Mouse (Mus musculus) spleen, postnatal 4 days (tissue): ENCODE results near the gene Tmcc3.

Experiments used
- DNase-seq, 2 experiments: peaks; one replicate each; pipeline ENCODE4 v3.0.0; 2022; ENCODE audit warnings: low spot score in 2 of 2

Gene Tmcc3

GRCm38 (mm10) chr10:94311511-94312006 lies at the start of gene Tmcc3:
Gene Tmcc3, plus strand, starts transcription at chr10:94311949.
- no peak for DNase-seq

GRCm38 (mm10) chr10:94262646-94263045 lies 49.1 kb upstream of the Tmcc3 start:
- DNase-seq: no peak

GRCm38 (mm10) chr10:94263211-94263610 lies 48.5 kb upstream of the Tmcc3 start:
- no peak for DNase-seq

DNA sequence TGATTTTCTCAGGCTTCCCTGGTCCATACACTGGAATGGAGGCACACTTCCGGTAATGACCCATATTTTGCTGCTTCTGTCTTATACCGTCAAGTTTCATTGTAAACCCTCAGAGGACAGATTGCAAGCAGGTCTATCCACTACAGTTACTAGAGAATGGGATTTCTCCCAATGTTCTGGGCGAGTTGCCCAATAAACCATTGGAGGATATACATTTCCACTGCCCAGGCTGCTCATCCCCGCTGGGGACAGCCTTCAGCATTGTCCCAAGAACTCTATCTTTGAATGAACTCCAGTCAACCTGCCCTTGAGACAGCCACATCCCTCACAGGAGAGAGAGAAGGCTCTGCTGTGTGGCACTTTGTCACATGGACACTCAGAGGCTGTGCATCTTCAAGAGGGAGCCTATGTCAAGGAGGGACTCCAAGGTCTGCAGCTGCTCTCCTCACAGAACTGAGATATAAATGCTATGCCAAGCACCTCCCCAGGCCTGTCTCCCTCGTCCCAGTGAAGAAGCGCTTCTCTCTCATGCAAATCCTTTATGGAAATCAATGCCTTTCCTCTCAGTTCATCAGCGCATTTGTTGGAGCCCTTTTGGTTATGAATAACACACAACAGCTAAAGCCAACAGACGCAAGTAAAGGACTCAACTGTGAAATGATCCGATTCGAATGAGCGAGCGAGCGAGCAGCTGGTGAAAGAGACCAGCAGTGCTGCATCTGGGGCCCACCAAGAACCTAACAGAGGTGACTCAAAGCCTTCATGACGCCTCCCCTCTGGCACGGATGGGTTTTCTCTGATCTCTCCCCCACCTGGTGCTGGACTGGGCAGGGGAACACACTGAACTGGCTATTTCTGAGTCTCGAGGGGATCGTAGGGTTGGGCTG lies 45.9 kb upstream of the Tmcc3 start:
- DNase-seq: no peak

GRCm38 (mm10) chr10:94275321-94275720 lies 36.4 kb upstream of the Tmcc3 start:
- no peak for DNase-seq

DNA sequence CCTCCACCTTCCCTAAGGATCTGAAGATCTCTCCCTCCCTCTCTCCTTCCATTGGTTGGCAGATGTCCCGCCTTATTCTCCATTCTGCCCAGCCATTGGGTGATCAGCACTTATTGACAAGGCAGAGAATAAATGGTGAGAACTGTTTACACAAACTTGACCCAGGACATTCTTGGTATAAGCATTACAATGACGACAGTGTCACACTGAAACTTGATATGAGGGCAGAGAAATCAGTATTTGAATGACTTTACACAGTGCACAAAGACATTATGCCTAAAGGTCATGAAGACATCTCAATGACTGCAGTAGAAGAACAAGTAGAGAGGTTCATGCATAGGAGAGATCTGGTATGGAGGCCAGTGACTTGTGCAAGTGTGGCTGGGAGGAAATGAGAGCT lies 35.2 kb upstream of the Tmcc3 start:
- no peak for DNase-seq

GRCm38 (mm10) chr10:94282179-94282578 lies 29.6 kb upstream of the Tmcc3 start:
- no peak for DNase-seq

GRCm38 (mm10) chr10:94282797-94283196 lies 29.0 kb upstream of the Tmcc3 start:
- no peak for DNase-seq

DNA sequence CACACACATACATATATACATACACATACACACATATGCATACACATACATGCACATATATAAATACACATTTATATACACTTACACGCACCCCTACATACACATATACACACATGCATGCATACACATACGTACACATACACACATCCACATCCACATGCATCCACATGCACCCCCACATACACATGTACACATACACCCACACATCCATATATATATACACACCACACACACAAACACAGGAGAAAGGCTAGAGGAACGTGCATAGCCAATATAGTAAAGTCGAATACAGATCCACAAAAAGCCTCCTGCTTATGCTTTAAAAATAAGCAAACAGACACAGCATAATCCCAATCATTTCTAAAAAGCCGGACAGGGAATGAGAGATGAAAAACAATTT lies 17.3 kb upstream of the Tmcc3 start:
- DNase-seq: no peak

DNA sequence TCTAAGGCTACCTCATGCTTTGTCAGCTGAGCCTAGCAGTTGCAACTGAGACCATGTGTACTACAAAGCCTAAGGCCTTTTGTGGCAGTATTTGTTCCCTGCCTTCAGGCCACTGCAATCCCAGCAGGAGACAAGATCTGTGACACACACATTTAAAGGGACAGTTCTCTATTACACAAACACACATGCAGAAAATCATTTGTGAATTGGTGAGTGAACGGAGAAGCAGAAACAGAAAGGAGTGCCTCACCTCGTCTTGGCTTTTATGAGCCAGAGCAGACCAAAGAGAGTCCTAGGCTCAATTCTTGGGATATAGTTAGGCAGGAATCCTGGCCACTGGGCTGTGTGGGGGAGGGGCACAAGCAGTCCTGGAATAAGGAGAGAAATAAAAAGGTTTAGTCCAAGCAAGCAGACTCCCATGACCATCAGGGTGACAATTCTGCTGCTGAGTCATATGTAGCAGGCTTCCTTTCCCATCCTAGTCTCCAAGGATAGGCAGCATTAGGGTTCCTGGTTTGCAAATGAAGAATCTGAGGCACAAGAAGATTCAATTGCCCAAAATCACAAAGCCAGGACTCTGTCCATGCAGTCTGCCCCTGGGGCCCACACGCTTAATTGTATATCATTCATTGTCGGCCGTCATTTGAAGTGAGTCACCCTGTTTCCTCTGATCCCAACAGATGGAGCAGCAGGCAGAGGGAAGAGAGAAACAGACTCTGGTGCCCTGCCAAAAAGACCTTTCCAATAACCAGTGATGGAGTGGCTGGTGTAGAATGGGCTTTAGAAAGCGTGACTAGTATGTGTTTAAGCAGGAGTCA lies 16.6 kb upstream of the Tmcc3 start:
- no peak for DNase-seq

- no peak for DNase-seq
Observed at GRCm38 (mm10) chr10:94295923-94296605, 15.7 kb upstream of the Tmcc3 start.

DNA sequence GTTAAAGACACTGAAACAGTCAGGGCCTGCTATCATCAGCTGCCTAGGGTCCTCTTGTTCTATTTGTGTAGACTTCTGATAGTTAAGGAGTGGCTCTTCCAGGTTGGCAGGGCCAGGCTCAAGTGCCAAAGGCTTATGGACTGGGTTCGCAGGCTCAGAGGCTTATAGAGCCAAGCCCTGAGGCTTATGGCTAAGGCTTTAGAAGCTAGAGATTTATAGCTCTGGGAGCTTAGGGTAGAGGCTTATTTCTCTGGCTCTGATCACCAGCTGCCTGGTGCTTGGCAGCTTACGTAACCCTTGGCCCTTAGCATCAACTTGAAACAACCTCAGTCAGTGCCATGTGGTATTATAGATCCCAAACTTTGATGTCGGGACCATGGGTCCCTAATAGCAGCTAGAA lies 13.3 kb upstream of the Tmcc3 start, which contains the start of gene Gm4792:
Gene Gm4792 (minus strand): TSS at position 233 of the 400 bp plus-strand sequence.
- DNase-seq: no peak

DNA sequence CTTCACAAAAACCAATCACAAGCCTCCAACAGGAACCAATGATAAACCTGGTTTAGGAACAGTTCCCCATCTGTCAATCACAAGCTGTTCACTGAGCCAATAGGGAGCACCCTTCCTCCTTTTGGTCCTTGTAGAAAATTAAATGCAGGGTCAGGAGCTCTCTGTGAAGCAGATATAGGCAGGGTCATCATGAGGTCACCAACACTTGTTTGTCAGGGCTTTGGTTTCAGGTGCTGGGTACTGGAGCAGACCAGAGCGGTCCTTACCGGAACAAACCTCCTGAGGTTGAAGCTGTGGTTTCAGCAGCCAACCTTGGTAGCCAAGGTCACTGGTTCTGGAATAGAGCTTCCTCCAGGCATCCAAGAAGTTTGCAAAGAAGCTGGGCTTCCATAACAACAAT lies 12.4 kb upstream of the Tmcc3 start:
- no peak for DNase-seq

DNA sequence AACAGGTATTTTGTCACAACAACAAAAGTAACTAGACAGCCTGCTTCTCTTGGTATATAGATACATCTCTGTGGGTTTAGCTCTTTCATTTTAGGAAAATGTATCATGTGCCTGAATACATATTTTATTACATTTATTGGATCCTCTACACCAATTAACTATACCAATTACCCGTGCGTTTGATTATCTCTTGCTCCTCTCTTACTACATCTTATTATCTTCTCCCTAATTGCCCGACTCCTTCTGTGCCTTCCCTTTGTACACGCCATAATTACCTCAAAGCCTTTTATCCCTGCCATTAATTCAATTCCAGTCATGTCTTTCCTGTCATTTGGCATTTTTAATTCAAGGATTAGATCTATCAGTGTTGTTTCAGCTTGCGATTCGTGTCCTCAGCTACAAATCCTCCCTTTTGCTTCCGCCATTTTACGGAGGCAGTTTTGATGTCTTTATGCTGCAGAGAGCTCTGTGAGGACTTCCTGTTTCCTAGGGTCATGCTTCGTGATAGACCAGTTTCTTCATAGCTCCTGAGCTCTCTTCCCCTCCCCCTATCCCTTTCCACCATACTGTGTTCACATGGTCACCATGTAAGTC lies 7.6 kb upstream of the Tmcc3 start:
- DNase-seq: no peak

DNA sequence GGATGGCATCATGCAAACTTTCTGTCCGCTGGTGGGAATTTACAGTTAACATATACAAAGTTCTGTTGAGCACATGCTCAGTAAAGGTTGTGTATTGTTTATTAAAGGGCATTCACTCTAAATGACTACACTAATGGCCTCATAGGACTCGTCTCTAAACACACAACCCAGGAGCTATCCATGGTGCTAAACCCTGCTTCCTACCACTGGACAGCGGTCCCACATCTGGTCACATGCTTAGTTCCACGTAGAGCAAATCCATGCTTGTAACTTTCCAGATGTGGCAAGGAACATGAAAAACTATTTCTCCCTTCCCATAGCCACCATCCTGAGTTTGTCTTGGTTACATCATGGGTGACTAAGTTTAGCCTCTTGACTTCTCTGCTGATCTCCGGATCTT lies 6.2 kb upstream of the Tmcc3 start:
- no peak for DNase-seq

- DNase-seq: no peak
Observed at GRCm38 (mm10) chr10:94310499-94311267, 1.1 kb upstream of the Tmcc3 start.

GRCm38 (mm10) chr10:94312007-94312715 lies 412 bp downstream of the Tmcc3 start:
- no peak for DNase-seq

GRCm38 (mm10) chr10:94313146-94313545 lies 1.4 kb downstream of the Tmcc3 start:
- no peak for DNase-seq

- no peak for DNase-seq
Observed at GRCm38 (mm10) chr10:94318574-94318973, 6.8 kb downstream of the Tmcc3 start.

DNA sequence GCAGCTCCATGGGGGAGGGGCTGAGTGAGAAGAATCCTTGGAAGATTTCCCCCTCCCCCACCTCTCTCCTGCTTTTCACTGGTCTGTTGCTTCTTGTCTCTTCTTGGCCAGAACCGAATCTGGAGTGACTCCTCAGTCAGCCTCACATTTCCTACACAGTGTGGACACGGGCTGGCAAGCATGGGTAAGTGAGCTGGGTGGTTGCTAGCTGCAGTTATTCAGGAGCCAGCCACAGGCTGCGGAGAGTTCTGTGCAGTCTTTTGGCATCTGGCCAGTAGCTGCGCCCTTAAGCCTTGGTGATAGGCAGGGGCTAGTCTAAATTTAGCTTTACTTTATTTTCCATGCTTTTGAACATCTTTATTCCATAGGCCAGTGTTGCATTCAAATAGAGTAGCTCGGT lies 18.2 kb downstream of the Tmcc3 start:
- no peak for DNase-seq
